Mouse (Mus musculus) small intestine, adult 2 months (tissue): Measurements from ENCODE around the gene Pgm2.

Experiments
- CTCF ChIP-seq: fragments of 200-500 bp; IDR thresholded peaks from 2 replicates; pipeline ENCODE4 v1.5.1; 2012; ENCODE audit warnings: low read depth, mild to moderate bottlenecking, control low read depth, inconsistent platforms, low read length, moderate library complexity, mixed read lengths; ENCODE audit not compliant: insufficient replicate concordance, insufficient read length; ENCODE audit errors: extremely low read depth
- POLR2A ChIP-seq: fragments of 200-500 bp; IDR thresholded peaks from 2 replicates; pipeline ENCODE4 v1.6.1; 2012; ENCODE audit warnings: low read depth, mild to moderate bottlenecking, control low read depth, inconsistent platforms, low read length, moderate library complexity

DNA sequence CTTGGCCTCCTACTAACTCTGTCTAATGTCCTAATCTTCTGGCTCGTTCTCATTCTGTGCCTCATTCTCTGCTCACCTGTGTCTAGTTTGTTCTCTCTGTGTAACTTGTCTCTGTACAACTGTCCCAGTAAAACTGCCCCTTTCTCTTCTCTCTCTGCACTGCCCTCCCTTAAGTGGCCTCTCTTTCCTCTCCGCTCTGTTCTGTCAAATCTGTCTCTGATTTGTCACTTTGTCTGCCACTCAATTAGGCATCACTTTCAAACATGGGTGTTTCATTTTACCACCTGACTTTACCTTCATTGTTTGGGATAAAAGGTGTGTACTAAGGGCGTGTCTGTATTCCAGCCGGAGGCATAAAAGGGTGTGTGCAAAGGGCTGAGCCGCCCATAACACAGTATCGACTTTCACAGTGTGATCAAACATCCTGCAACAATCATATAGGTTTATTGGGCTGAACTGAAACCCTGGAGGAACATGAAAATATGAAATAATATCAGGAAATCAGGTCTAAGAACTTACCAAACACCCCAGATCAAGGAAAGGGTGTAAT lies 27.2 kb upstream of the Pgm2 start:
- TF ChIP-seq CTCF (no peak), POLR2A (no peak)
